Mouse (Mus musculus) embryonic facial prominence, embryonic 10.5 days (tissue): ENCODE measurements at regions not wholly inside any gene's neighbourhood (a gene's known extent, or its start where the extent isn't known, plus 50 kb on each side); places are given as distances from the start of the nearest gene placed in this dataset.

Source experiments
- DNase-seq: peaks from one replicate; pipeline ENCODE4 v3.0.0-alpha.2; 2017; ENCODE audit warnings: low spot score
- H3K27ac ChIP-seq: fragments of 300-500 bp; sonication (generic); replicated peaks from 2 replicates; pipeline ENCODE4 v1.5.1; 2016; ENCODE audit warnings: mild to moderate bottlenecking
- H3K27me3 ChIP-seq: fragments of 300-500 bp; sonication (generic); replicated peaks from 2 replicates; pipeline ENCODE4 v1.6.1; 2016; ENCODE audit warnings: low read depth, mild to moderate bottlenecking; ENCODE audit not compliant: poor library complexity, severe bottlenecking
- H3K36me3 ChIP-seq: fragments of 300-500 bp; sonication (generic); replicated peaks from 2 replicates; pipeline ENCODE4 v1.6.1; 2016; ENCODE audit warnings: mild to moderate bottlenecking, moderate library complexity
- H3K4me1 ChIP-seq: fragments of 300-500 bp; sonication (generic); 2 replicates; pipeline ENCODE4 v1.6.1; 2016
- H3K4me3 ChIP-seq: fragments of 300-500 bp; sonication (generic); 2 replicates; pipeline ENCODE4 v1.5.1; 2016; ENCODE audit warnings: mild to moderate bottlenecking, moderate library complexity
- H3K9me3 ChIP-seq: fragments of 300-500 bp; sonication (generic); 2 replicates; pipeline ENCODE4 v1.6.1; 2016; ENCODE audit warnings: mild to moderate bottlenecking
- WGBS: fragments of 180-500 bp; shearing (Covaris S2); methylation state at CpG from one replicate; pipeline ENCODE4 v1.1.7; 2016; 5-methylcytosine and 5-hydroxymethylcytosine counted together

DNA sequence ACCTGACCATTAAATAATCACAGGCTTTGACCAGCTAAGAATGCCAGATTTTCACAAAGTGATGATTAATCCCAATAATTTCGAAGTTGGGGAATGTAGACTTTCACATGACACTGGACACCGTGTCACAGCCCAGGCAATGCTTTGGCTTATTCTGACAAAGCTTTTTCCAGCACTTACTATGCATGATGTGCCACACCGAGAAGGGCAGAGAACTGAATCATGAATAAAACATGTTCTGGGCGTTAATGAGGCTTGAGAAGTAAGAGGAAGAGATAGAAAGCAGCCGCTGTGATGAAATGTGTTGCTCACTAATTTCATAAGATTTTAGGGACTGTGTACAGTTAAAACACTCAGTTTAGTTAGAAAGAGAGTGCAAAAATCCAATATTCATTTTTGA is 326.8 kb downstream of the Csnka2ip start:
- H3K27me3 ChIP-seq = no peaks in the 10 kb centered on the region
- no peak overlapping the region for H3K27ac ChIP-seq
- no peak for DNase-seq
- 71% methylated on average over 5 of the region's 5 CpGs for WGBS
- no peak overlapping the region for H3K4me3 ChIP-seq
- no peaks in the 10 kb centered on the region for H3K9me3 ChIP-seq
- H3K36me3 ChIP-seq = no peaks in the 10 kb centered on the region
- no peaks in the 10 kb centered on the region for H3K4me1 ChIP-seq

DNA sequence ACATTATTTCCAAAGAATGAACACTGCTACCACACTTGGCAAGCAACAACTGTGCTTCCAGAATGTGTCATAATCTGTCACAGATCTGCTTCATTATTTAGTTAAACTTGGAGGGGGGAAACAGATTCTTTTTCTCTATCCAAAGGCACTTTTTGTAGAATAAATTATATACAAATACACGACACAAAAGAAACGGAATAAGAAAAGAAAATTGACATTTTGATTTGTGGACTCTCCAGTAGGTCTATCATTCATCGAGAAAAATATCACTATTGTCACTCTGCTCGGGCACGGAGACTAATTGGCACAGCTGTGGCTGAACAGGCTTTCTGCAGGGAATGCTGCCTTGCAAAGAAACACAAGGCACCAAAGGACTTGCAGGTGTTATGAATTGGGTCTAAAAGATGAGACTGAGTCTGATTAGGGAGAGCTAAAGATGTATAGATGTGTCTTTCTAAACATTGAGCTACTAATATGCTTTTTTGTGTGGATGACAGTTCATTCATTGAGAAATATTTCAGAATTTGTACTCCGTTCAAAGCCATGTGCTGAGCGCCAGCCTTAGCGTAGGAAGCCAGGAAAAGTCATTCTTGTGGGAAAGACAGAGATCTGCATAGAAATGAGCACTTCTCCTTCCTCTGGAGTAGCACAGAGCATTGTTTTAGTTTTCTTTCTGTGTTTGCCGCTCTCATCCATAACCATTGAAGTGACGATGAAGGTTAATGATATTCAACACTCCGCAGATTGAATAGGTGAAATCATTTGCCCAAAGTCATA is 337.1 kb downstream of the Csnka2ip start:
- Histone ChIP-seq H3K27ac (no peak overlapping the region), H3K9me3 (no peaks in the 10 kb centered on the region), H3K4me1 (no peaks in the 10 kb centered on the region), H3K4me3 (no peak overlapping the region), H3K36me3 (no peaks in the 10 kb centered on the region), H3K27me3 (no peaks in the 10 kb centered on the region)
- 81% methylated on average over 11 of the region's 11 CpGs for WGBS
- no peak for DNase-seq

DNA sequence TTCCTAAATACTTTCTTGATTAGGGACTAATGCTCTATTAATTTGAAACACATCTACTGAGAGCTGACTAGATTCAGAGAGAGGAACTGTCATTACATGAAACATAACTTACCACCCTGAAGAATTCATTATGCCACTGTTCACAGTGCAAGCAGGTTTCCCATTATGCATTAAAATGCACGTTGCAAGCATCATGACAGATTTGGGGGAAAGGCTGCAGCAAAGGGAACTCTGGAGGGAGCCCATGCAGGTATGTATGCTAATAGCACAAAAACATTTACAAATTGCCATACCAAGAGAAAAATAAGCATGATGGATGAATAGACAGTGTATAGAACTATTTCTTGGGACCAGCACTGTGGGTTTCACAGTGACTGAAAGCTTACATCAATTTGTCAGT is 351.1 kb downstream of the Csnka2ip start:
- 74% methylated on average over 1 of the region's 1 CpGs for WGBS
- Histone ChIP-seq H3K4me1 (no peaks in the 10 kb centered on the region), H3K27ac (no peak overlapping the region), H3K9me3 (no peaks in the 10 kb centered on the region), H3K27me3 (no peaks in the 10 kb centered on the region), H3K36me3 (no peaks in the 10 kb centered on the region), H3K4me3 (no peak overlapping the region)
- DNase-seq = no peak

DNA sequence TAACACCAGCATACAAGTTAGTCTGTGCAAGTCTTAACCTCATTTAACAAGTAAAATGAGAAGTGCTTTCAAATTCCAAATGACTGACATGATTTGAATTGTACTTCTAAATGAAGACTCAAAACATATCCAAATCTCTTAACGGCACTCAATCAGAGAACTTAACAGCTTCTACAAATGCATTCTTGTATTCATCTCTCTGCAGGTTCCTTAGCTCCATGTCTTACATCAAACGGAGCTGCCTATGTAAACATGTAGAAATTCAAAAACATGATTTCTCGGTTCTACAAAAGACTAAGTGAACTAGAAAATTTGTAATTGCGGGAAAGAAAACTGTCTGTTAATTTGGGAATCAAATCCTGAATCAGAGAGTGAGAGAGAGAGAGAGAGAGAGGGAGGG is 353.5 kb downstream of the Csnka2ip start:
- DNase-seq = no peak
- Histone ChIP-seq H3K9me3 (no peaks in the 10 kb centered on the region), H3K36me3 (no peaks in the 10 kb centered on the region), H3K4me3 (no peak overlapping the region), H3K27ac (no peak overlapping the region), H3K4me1 (no peaks in the 10 kb centered on the region), H3K27me3 (no peaks in the 10 kb centered on the region)
- 75% methylated on average over 4 of the region's 4 CpGs for WGBS

DNA sequence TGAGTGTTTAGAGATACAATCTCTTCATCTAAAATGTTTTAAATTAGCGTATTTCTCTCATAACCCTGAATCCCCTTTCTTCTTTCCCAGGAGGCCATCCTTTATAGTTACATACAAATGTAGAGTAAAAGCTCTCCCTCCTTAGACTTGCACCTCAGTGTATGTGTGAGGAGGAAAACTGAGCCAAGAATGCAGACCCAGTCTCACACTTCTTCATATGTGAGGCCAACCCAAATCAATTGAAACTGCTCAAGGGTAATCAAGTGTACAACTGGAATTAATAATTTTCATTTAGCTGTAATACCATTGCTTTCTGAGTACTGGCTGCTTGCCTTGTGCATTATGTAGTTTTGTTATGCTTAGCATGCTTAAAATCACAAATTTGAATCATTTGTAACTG is 356.3 kb downstream of the Csnka2ip start:
- Histone ChIP-seq H3K36me3 (no peaks in the 10 kb centered on the region), H3K4me3 (no peak overlapping the region), H3K27ac (no peak overlapping the region), H3K4me1 (no peaks in the 10 kb centered on the region), H3K9me3 (no peaks in the 10 kb centered on the region), H3K27me3 (no peaks in the 10 kb centered on the region)
- WGBS = 79% methylated on average over 1 of the region's 1 CpGs
- no peak for DNase-seq

DNA sequence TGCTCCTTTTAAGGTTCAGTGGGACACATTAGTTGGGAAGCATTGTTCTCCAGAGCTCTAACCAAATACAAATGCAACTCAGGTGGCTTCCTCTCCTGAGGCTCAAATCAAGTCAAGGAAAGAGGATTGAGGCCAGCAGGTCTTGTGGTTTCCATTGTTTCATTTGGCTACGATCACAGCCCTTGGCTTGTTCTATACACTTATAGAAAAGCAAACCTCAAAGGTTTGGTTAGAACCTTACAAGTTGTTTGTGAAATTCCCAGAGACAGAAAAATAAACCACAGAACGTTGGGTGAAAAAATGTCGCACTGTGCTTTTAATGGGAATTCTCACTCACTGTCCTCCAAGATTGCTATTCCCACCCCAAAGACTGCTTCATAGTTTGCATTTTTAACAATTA is 360.4 kb upstream of the Epha3 start:
- H3K4me3 ChIP-seq = no peak overlapping the region
- no peaks in the 10 kb centered on the region for H3K9me3 ChIP-seq
- 85% methylated on average over 3 of the region's 3 CpGs for WGBS
- no peaks in the 10 kb centered on the region for H3K4me1 ChIP-seq
- H3K27me3 ChIP-seq = no peaks in the 10 kb centered on the region
- H3K27ac ChIP-seq = no peak overlapping the region
- no peaks in the 10 kb centered on the region for H3K36me3 ChIP-seq
- DNase-seq = no peak

DNA sequence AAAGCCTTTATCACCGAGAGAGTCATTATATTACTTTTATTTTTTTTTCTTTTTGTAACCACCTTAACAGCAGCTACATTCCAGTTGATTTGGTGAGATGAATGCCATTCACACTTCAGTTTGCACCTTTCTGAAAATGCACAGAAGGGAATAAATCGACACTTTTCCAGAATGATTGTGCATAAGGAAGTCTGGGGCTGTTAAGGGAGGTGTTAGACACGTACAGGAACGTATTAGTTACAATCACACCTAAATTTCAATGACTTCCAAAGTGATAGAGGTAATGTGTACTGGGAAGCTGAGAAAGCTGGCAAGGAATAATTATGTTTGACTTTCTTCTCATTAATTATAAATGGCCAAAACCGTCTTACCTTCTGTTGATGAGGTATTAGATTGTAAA is 352.7 kb upstream of the Epha3 start:
- Histone ChIP-seq H3K36me3 (no peaks in the 10 kb centered on the region), H3K4me1 (no peaks in the 10 kb centered on the region), H3K27ac (no peak overlapping the region), H3K9me3 (no peaks in the 10 kb centered on the region), H3K4me3 (no peak overlapping the region), H3K27me3 (no peaks in the 10 kb centered on the region)
- WGBS = 86% methylated on average over 5 of the region's 5 CpGs
- no peak for DNase-seq

DNA sequence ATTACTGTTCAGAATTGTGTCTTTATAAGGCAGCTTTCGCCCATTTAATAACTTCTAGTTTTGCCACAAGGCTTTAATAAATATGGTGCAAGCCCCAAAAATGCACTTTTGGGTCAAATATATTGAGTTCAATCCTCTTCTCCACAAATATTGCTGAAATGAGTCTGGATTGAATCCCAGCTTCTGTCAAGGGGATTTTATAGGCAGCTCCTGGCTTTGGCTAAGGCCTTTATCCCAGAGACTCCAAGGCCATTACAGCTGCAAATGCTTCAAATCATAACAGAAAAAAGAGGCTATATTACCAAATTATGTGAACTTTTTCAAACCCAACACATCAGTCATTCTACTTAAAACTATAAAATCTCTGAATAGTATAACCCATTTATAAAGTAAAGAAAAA is 347.9 kb upstream of the Epha3 start:
- no peaks in the 10 kb centered on the region for H3K27me3 ChIP-seq
- H3K4me3 ChIP-seq = no peak overlapping the region
- WGBS = 92% methylated on average over 1 of the region's 1 CpGs
- H3K36me3 ChIP-seq = no peaks in the 10 kb centered on the region
- H3K9me3 ChIP-seq = no peaks in the 10 kb centered on the region
- H3K4me1 ChIP-seq = no peaks in the 10 kb centered on the region
- H3K27ac ChIP-seq = no peak overlapping the region
- DNase-seq = no peak

DNA sequence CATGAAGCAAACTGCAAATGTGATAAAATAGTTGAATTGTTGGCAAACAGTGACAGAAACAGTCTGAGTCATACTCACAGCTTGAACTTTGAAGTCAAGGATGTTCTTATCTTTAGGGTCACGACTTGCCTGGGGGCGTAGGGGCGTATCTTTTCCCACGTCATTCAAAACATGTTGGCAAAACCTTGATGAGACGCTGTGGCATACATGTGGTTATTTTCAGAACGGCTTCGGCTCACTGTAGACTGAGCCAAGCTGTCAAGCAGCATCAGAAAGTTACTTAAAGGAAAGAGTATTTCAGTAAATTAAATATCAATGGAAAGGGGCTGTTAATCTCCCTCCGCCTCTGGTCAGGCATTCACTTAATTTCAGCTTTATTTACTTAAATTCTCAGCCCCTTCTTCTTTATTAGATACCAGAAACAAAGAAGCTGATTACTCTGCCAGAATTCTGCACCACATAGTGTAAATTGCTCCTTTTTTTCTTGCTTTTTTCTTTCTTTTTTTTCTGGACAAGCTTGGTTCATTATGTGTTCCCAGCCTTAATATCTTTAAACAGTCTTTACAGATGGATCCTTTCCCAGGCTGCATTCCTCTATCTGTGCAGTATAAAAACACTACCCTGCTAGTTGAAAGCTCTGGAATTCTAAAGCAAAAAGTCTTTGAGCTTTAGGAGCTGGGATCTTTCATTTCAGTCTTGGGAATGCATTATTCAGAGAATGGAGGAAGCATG is 302.9 kb upstream of the Epha3 start:
- Histone ChIP-seq H3K4me1 (peaks cover 7% of the 10 kb centered on the region; the same call in 1 of the 2 replicates), H3K27ac (no peak overlapping the region), H3K36me3 (no peaks in the 10 kb centered on the region), H3K9me3 (no peaks in the 10 kb centered on the region), H3K27me3 (no peaks in the 10 kb centered on the region), H3K4me3 (no peak overlapping the region)
- 42% methylated on average over 8 of the region's 8 CpGs for WGBS
- DNase-seq = no peak

DNA sequence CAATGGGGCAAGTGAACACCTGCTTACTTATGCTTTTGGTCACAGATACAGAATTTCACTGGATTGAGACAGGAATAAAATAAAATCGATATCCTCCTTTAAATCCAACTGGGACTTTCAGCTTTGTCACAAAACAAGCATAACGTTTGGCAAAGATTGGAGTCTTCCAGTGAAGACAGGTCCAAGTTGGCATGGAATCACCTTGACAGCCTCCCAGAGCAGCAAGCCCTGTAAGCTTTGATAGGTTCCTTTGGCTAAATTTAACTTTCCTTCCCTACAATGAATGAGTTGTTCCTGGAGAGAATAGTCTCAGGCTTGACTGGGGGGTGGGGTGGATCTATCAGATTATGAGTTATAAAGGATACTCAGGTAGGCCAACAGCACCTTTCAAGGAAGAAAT is 302.1 kb upstream of the Epha3 start:
- Histone ChIP-seq H3K4me3 (no peak overlapping the region), H3K27ac (no peak overlapping the region), H3K9me3 (no peaks in the 10 kb centered on the region), H3K36me3 (no peaks in the 10 kb centered on the region), H3K27me3 (no peaks in the 10 kb centered on the region), H3K4me1 (peaks cover 7% of the 10 kb centered on the region; the same call in 1 of the 2 replicates)
- 91% methylated on average over 2 of the region's 2 CpGs for WGBS
- no peak for DNase-seq

DNA sequence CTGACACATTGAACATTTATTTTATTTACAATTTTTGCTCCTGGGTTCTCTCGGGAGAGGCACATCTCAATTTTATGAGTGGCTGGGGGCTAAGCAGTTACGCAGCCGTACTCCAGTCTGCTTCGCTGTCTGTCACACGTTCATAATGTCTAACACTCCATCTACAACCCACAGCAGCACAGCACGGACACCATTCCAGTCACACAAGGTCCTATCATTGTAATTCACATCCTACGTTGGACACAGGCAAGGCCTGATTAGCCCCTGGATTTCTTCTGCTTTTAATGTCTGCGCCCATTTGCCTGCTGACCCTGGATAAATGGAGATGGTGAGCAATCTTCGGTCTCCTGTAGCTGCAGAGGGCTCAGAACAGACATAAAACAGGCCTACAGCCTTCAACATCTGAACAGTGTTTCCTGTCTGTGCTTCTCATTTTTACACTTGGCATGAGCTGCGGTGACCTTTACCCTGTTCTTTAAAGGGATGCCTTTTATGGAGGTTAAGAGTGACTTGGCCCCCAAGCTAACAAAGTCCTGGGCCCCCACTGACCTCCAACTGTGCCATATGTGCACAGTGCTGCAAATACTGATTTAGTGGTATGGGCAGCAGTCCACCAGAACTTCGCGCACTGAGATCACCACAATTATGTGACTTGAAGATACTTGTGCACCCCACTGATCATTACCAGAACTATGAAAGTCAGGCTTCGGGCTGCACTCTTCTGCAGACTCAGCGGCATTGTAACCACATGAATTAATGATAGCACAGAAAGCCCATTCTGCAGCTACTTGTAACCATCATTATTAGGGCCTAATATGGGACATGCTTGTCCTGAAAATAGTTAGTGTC is 281.9 kb upstream of the Epha3 start:
- Histone ChIP-seq H3K9me3 (no peaks in the 10 kb centered on the region), H3K4me3 (no peak overlapping the region), H3K4me1 (peaks cover 18% of the 10 kb centered on the region), H3K36me3 (no peaks in the 10 kb centered on the region), H3K27me3 (no peaks in the 10 kb centered on the region), H3K27ac (no peak overlapping the region; the same call in 1 of the 2 replicates)
- WGBS = 59% methylated on average over 14 of the region's 14 CpGs
- DNase-seq = peak; percentile 61
